Mouse (Mus musculus) liver, embryonic 12.5 days (tissue): ENCODE measurements around the gene Parvg. TPM values are rescaled to one million over a fixed set of nuclear protein-coding genes. Genes with fewer than 3 reads are reported as not detected.

ENCODE experiments used
- ATAC-seq: fragments of 200-750 bp; cut with Nextera tagmentation; 2 replicates; pipeline ENCODE4 v1.8.0; 2017; ENCODE audit warnings: moderate number of reproducible peaks, mild to moderate bottlenecking, moderate library complexity
- H3K27ac ChIP-seq: fragments of 300-500 bp; sonication (generic); 2 replicates; pipeline ENCODE4 v1.5.1; 2016; ENCODE audit warnings: mild to moderate bottlenecking
- H3K27me3 ChIP-seq: fragments of 300-500 bp; sonication (generic); replicated peaks from 2 replicates; pipeline ENCODE4 v1.6.1; 2016; ENCODE audit warnings: mild to moderate bottlenecking, moderate library complexity
- H3K36me3 ChIP-seq: fragments of 300-500 bp; sonication (generic); 2 replicates; pipeline ENCODE4 v1.6.1; 2016; ENCODE audit warnings: mild to moderate bottlenecking, moderate library complexity
- H3K4me1 ChIP-seq: fragments of 300-500 bp; sonication (generic); 2 replicates; pipeline ENCODE4 v1.6.1; 2016
- H3K4me2 ChIP-seq: fragments of 300-500 bp; sonication (generic); 2 replicates; pipeline ENCODE4 v1.6.1; 2016; ENCODE audit warnings: mild to moderate bottlenecking, moderate library complexity
- H3K4me3 ChIP-seq: fragments of 300-500 bp; sonication (generic); 2 replicates; pipeline ENCODE4 v1.5.1; 2016; ENCODE audit warnings: mild to moderate bottlenecking, moderate library complexity
- H3K9ac ChIP-seq: fragments of 300-500 bp; sonication (generic); 2 replicates; pipeline ENCODE4 v1.6.1; 2016; ENCODE audit warnings: mild to moderate bottlenecking, moderate library complexity
- H3K9me3 ChIP-seq: fragments of 300-500 bp; sonication (generic); replicated peaks from 2 replicates; pipeline ENCODE4 v1.6.1; 2016; ENCODE audit warnings: mild to moderate bottlenecking, moderate library complexity
- WGBS: fragments of 180-500 bp; shearing (Covaris S2); methylation state at CpG from one replicate; pipeline ENCODE4 v1.1.7; 2016; ENCODE audit not compliant: insufficient replicate concordance; 5-methylcytosine and 5-hydroxymethylcytosine counted together
- polyA plus RNA-seq: library from polyadenylated mRNA; unstranded; fragments of >200 nt; fragmentation: Nextera tagmentation; extraction: Ambion mirVana; gene quantifications from 2 replicates; pipeline ENCODE4 v1.2.1, GENCODE M21; 2016

Parvg gene
- polyA plus RNA-seq, 1 experiment from 2014 or later: 9.7 TPM

DNA sequence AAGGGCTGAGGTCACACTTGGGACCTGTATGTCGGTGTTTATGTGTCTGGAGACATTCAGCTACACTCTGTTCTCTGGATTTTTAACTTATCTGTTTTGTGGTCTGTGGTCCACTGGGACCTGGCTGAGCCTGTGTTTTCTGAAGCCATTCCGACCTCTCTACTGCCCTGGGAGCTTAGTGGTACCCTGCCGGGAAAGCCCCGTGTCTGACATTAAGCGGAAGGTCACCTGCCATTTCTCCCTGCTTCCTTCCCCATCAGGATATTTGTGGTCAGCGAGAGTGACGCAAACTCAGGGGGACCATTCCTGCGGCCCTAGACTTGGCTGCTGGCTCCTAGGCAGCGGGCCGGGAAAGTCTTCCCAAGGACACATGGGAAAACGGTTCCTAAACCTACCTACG, 30.2 kb upstream of the Parvg start:
- no peaks in the 10 kb centered on the region for H3K9me3 ChIP-seq
- H3K9ac ChIP-seq: no peak overlapping the region
- 48% methylated on average over 12 of the region's 12 CpGs for WGBS
- H3K27ac ChIP-seq: no peak overlapping the region
- peaks cover 9% of the 10 kb centered on the region; the same call in 1 of the 2 replicates for H3K36me3 ChIP-seq
- H3K4me1 ChIP-seq: no peaks in the 10 kb centered on the region
- no peak overlapping the region for H3K4me3 ChIP-seq
- H3K4me2 ChIP-seq: no peak overlapping the region
- no peak for ATAC-seq
- no peaks in the 10 kb centered on the region; the same call in 1 of the 2 replicates for H3K27me3 ChIP-seq

DNA sequence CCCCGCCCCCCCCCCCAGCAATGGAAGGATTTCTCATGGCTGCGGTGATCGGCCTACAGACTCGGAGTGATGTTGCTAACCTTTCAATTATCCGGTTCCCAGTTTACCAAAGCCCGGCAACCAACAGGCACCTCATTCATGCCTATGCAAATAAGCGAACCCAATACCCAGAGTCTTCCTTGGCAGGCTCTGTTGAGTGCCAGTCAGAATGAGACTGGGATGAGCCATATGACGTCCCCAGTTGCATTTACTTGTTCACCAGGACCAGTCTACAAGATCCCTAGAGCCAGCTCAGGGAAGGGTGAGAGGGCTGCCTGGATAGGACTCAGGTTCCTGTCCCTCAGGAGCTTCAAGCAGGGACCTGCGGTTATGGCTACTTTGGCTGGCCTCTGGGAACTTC, 29.4 kb upstream of the Parvg start:
- Histone ChIP-seq H3K9ac (no peak overlapping the region), H3K27ac (no peak overlapping the region), H3K36me3 (peaks cover 9% of the 10 kb centered on the region; the same call in 1 of the 2 replicates), H3K4me1 (no peaks in the 10 kb centered on the region), H3K9me3 (no peaks in the 10 kb centered on the region), H3K27me3 (peaks cover 5% of the 10 kb centered on the region; the same call in 1 of the 2 replicates), H3K4me2 (no peak overlapping the region), H3K4me3 (no peak overlapping the region)
- 77% methylated on average over 9 of the region's 9 CpGs for WGBS
- no peak for ATAC-seq

DNA sequence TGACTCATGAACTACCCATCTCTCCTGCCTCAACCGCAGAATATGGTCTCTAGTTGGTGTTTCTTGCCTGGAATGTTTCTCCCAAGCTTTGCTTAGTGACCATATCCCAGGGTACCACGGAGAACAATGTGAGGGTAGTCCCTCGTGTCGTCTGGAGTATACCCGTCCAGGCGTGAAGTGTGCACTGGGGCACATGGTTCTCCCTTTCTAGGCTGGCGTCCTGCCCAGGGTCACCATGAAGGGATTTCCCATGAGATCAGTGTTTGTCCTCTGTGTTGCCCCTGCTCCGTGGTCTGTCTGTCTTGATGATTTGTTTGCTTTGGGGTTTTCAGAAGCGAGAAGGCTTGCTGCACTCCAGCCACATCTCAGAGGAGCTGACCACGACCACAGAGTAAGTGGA, 28.6 kb upstream of the Parvg start:
- Histone ChIP-seq H3K36me3 (peaks cover 9% of the 10 kb centered on the region; the same call in 1 of the 2 replicates), H3K4me1 (no peaks in the 10 kb centered on the region), H3K9ac (no peak overlapping the region), H3K4me3 (no peak overlapping the region), H3K9me3 (no peaks in the 10 kb centered on the region), H3K27me3 (peaks cover 7% of the 10 kb centered on the region; the same call in 1 of the 2 replicates), H3K27ac (no peak overlapping the region), H3K4me2 (no peak overlapping the region)
- no peak for ATAC-seq
- WGBS: 71% methylated on average over 10 of the region's 10 CpGs

DNA sequence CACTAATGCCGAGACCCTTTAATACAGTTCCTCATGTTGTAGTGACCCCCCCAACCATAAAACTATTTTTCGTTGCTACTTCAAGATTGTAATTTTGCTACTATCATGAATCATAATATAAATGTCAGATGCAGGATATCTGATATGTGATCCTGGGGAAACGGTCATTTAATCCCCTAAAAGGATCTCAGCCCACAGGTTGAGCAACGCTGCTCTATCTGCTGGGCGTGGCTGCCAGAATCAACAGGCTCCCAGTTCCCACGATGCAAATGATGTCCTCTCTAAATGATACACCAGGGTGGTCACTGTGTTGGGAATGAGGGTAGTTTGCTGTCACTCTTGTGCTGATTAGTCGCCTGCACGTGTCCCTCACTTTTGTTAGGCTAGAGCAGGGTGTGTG, 26.4 kb upstream of the Parvg start:
- 50% methylated on average over 8 of the region's 8 CpGs for WGBS
- Histone ChIP-seq H3K27me3 (peaks cover 14% of the 10 kb centered on the region; the same call in 1 of the 2 replicates), H3K9me3 (no peaks in the 10 kb centered on the region), H3K27ac (no peak overlapping the region), H3K9ac (no peak overlapping the region), H3K36me3 (peaks cover 3% of the 10 kb centered on the region; the same call in 1 of the 2 replicates), H3K4me3 (no peak overlapping the region), H3K4me1 (peaks cover 18% of the 10 kb centered on the region), H3K4me2 (no peak overlapping the region)
- ATAC-seq: no peak

DNA sequence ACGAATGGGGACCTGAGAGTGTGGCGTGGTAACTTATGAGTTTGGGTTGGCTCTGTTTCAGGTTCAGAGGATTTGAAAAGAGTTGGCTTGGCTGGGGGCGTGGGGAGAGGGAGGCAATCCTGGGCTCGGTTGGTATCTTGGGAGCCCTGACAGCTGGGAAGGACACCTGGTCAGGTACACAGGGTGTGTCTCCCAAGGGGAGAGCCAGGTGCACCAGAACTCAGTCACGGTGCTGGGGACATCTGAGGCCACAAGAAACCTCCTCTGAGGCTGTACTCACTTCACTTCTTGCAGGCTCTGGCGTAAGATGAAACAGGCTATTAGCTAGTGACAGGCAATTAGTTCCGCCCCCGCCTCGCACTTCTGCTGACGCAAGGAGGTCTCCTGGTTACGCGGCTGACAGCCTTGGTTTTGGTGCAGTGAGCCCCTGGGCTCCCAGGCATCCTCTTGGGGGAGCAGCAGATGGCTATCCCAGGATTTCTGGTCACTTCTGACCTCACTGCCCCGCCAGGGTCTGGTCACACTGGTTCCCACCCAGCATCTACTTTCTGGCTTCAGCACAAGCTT, 24.9 kb upstream of the Parvg start:
- 46% methylated on average over 13 of the region's 13 CpGs for WGBS
- Histone ChIP-seq H3K27me3 (peaks cover 20% of the 10 kb centered on the region; the same call in 1 of the 2 replicates), H3K9ac (no peak overlapping the region), H3K9me3 (no peaks in the 10 kb centered on the region), H3K36me3 (peaks cover 3% of the 10 kb centered on the region; the same call in 1 of the 2 replicates), H3K4me3 (no peak overlapping the region), H3K27ac (no peak overlapping the region), H3K4me1 (peaks cover 32% of the 10 kb centered on the region), H3K4me2 (no peak overlapping the region)
- no peak for ATAC-seq

DNA sequence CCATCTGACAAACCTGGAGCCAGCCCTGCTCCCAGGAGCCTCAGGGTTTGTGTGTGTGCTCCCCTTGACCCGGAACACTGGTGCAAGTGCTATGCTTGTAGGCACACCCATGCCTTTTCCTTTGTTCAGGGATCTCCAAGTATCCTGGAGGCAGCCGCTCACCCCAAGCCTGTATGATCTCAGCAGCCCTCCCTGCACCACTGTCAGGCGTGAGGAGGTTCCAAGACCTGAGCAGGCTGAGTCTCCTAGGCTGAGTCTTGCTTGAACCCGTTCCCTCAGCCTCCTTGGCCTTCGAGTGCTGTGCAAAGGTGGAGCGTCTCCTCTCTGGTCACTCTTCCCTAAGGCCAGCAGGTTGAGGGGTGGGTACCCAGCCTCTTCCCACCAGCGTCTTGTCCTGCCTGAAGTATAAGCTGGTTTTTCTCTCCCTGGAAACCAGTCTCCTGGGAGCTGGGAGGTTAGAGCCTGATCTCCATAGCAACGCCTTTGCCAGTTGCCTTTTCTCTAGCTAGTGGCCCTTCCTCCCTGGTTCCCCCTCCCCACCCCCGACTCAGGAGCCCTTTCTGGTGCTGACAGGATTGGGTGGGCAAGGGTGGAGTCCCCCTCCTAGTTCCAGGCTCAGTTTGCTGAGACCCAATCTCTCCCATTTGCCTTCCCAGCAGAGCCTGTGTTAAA, 24.0 kb upstream of the Parvg start:
- Histone ChIP-seq H3K4me2 (no peak overlapping the region), H3K9ac (no peak overlapping the region), H3K36me3 (peaks cover 1% of the 10 kb centered on the region; the same call in 1 of the 2 replicates), H3K27me3 (peaks cover 20% of the 10 kb centered on the region; the same call in 1 of the 2 replicates), H3K4me3 (no peak overlapping the region), H3K4me1 (peaks cover 32% of the 10 kb centered on the region), H3K9me3 (no peaks in the 10 kb centered on the region), H3K27ac (no peak overlapping the region)
- no peak for ATAC-seq
- 50% methylated on average over 9 of the region's 9 CpGs for WGBS

DNA sequence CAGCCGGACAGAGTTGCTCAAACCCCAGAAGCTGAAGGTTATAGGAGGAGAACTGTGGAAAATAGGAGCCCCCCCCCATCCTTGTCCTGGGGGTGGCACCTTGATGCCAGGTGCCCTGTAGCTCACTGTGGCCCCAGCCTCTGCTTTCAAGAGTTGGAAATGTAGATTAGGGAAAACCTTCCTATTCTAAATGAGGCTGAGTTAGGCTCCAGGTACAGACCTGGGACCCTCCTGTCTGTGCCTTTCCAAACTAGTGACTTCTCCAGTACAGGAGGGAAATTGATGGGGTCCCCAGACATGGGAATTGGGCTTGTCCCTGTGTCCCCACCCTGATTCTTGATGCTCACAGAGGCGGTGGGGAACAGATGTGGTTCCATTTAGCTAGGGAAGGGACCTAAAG, 23.2 kb upstream of the Parvg start:
- Histone ChIP-seq H3K36me3 (no peaks in the 10 kb centered on the region), H3K4me1 (peaks cover 32% of the 10 kb centered on the region), H3K27me3 (peaks cover 20% of the 10 kb centered on the region; the same call in 1 of the 2 replicates), H3K4me2 (no peak overlapping the region), H3K27ac (no peak overlapping the region), H3K9ac (no peak overlapping the region), H3K4me3 (no peak overlapping the region), H3K9me3 (no peaks in the 10 kb centered on the region)
- 51% methylated on average over 2 of the region's 2 CpGs for whole genome bisulfite sequencing
- no peak for ATAC-seq

DNA sequence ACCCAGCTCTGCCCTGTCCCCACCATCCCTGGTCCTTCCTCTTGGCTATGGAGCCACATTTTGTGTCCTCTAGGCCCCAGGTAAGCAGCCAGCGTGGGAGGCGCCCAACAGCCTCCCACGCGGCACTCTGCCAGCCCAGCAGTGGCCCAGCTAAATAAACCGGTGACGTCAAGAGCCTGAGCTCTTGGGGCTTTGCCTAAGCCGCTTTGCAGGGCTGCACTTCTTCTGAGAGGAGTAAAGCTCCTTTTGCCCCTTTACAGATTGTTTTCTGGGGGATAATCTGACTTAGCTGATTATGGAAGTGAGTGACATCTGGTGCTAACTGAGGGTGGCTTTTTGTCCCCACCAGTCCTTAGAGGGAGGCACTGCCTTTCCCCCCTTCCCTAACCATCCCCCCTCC, 22.8 kb upstream of the Parvg start:
- H3K4me2 ChIP-seq: no peak overlapping the region
- H3K9ac ChIP-seq: no peak overlapping the region
- H3K27me3 ChIP-seq: peaks cover 20% of the 10 kb centered on the region; the same call in 1 of the 2 replicates
- H3K4me3 ChIP-seq: no peak overlapping the region
- H3K27ac ChIP-seq: no peak overlapping the region
- ATAC-seq: no peak
- no peaks in the 10 kb centered on the region for H3K36me3 ChIP-seq
- no peaks in the 10 kb centered on the region for H3K9me3 ChIP-seq
- H3K4me1 ChIP-seq: peaks cover 32% of the 10 kb centered on the region
- 32% methylated on average over 7 of the region's 7 CpGs for WGBS

DNA sequence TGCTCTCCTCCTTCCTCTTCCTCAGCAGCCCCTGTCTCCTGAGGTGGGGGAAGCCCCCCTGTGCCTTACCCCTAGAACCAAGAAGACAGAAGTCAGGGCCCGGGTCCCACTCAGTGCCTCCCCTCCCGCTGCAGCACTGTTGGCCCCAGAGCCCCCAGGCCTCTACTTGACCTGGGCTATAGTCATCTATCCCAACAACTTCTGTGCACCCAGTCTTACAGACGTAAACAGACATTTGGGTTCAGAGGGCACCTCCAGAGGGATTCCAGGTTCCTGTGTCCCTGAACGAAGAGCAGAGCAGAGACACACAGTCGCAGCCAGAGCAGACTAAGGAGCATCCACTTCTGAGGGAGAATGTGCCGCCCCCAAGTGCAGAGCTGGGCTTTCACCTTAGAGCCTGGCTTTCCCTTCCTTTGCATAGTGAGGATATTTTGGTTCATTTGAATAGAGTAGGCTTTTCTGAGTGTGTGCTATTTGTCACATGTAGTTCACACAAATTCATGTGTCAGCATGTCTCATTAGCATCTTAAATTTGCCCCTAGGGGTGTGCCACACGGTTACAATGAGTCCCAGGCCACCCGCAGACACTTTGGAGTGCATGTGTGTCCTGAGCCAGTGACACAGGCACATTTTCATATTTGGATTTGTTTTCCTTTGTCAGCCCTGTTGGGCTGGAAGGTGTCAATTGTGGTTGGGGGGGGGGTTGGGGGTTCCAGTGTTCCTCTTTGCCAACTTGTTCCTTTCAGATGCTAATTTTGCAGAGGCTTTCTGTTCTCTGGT, 22.0 kb upstream of the Parvg start:
- Histone ChIP-seq H3K27ac (no peak overlapping the region), H3K9me3 (no peaks in the 10 kb centered on the region), H3K4me2 (no peak overlapping the region), H3K36me3 (0 out of 2 replicates have a peak, but pooled peaks cover 1% of the 10 kb centered on the region), H3K27me3 (peaks cover 20% of the 10 kb centered on the region; the same call in 1 of the 2 replicates), H3K4me1 (peaks cover 32% of the 10 kb centered on the region), H3K9ac (no peak overlapping the region), H3K4me3 (no peak overlapping the region)
- WGBS: 58% methylated on average over 8 of the region's 8 CpGs
- no peak for ATAC-seq

DNA sequence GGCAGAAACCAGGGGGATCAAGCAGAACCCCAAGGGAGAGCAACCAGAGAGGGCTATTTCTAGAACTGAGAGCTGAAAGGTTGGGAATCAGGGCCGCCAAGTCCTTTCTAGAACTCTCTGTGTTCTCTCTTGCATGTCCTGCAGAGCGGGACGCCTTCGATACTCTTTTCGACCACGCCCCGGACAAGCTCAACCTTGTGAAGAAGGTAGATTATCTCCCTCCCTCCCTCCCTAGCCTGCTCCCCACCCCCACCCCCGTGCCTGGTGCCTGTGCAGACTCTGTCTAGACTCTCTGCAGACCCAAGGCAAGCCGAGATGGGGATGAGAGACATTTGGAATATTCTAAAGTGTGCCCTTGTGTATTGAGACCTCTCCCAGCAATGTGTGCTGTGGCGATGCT, 20.6 kb upstream of the Parvg start:
- Histone ChIP-seq H3K4me3 (no peak overlapping the region), H3K27me3 (peaks cover 20% of the 10 kb centered on the region; the same call in 1 of the 2 replicates), H3K27ac (no peak overlapping the region), H3K4me1 (peaks cover 32% of the 10 kb centered on the region), H3K9me3 (no peaks in the 10 kb centered on the region), H3K4me2 (0 out of 2 replicates have a peak overlapping the region, but pooled peaks have one; percentile 4), H3K9ac (no peak overlapping the region), H3K36me3 (0 out of 2 replicates have a peak, but pooled peaks cover 10% of the 10 kb centered on the region)
- WGBS: 40% methylated on average over 10 of the region's 10 CpGs
- ATAC-seq: peak; percentile 54; the same call in 1 of the 2 replicates

DNA sequence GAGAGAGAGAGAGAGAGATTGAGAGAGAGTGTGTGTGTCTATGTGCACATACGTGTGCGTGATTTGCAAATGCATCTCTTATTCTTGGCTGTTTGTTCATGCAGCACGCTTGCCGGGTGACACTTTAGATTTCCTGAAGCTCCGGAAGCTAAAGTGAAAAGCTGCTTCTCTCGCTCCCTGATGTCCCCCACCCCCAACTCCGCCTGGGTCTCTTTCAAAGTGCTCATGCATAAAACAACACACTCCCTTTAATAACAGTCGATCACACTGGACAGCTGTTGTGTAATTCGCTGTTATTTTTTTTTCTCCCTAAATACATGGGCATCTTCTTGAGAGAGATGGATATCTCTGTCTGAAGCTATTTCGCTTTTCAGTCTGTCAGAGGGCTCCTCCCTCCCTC, 18.5 kb upstream of the Parvg start:
- ATAC-seq: no peak
- Histone ChIP-seq H3K4me2 (no peak overlapping the region), H3K27me3 (peaks cover 13% of the 10 kb centered on the region; the same call in 1 of the 2 replicates), H3K27ac (no peak overlapping the region), H3K9me3 (no peaks in the 10 kb centered on the region), H3K9ac (no peak overlapping the region), H3K36me3 (0 out of 2 replicates have a peak, but pooled peaks cover 14% of the 10 kb centered on the region), H3K4me1 (peaks cover 35% of the 10 kb centered on the region), H3K4me3 (no peak overlapping the region)
- WGBS: 69% methylated on average over 10 of the region's 10 CpGs
